ENCODE assay signal across 18 mouse cellular contexts in the genomic region with DNA sequence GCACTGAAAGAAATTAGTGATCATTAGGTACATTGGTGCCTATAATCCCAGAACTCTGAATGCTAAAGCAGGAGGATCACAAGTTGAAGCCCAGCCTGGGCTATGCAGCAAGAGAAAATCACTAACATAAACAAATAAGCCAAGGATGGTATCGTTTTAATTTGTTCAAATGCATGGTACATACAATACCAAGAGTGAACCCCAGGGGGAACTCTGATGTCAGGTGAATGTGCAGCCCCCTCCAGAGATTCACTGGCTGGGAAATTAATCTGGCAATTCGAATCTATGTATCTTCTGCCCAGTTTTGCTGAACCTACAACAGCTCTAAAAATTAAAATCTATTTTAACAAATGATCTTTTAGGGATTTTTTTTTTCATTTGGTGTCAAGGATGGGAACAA. TPM values are rescaled to one million over a fixed set of nuclear protein-coding genes. Genes with fewer than 3 reads are reported as not detected.
DNase-seq lines count a peak whose midpoint lies in the region; ATAC-seq and TF ChIP-seq lines count a peak whose summit lies in the region.
"Had no signal": no experiment of that assay in that cellular context is flagged by ENCODE, and none has a peak within 500 bp of the region (broad histone marks: within the 10 kb centered on the region; RNA-seq: fewer than 3 reads in every experiment).

No protein-coding gene starts in this region.

- 0 out of 2 replicates have a peak, but pooled peaks cover 5% of the 10 kb centered on the region for H3K36me3 ChIP-seq in midbrain, embryonic 14.5 days (ENCODE audit: control insufficient read depth, insufficient read depth, low read length)
- H3K36me3 ChIP-seq in midbrain, embryonic 16.5 days (ENCODE audit: control insufficient read depth, insufficient read depth, low read length), result peaks cover 6% of the 10 kb centered on the region; the same call in 1 of the 2 replicates
- no peaks in the 10 kb centered on the region for H3K36me3 ChIP-seq in stomach, postnatal 0 days (ENCODE audit: control insufficient read depth, insufficient read depth, low read length)
- H3K36me3 ChIP-seq: liver, embryonic 15.5 days; midbrain, embryonic 12.5 days; stomach, embryonic 15.5 days had no signal

- H3K27ac ChIP-seq in gastrocnemius, adult 2 months, result no peak overlapping the region
- no peak overlapping the region for H3K27ac ChIP-seq in midbrain, embryonic 14.5 days (replicated peaks; ENCODE audit: low read depth, low read length)
- no peak overlapping the region for H3K27ac ChIP-seq in midbrain, embryonic 16.5 days (ENCODE audit: low read length)
- no peak overlapping the region for H3K27ac ChIP-seq in stomach, postnatal 0 days (replicated peaks)
- H3K27ac ChIP-seq: heart, embryonic 13.5 days; liver, embryonic 15.5 days; midbrain, embryonic 12.5 days; stomach, embryonic 15.5 days had no signal

- H3K4me3 ChIP-seq in gastrocnemius, adult 2 months, result no peak overlapping the region
- H3K4me3 ChIP-seq in midbrain, embryonic 14.5 days (replicated peaks; ENCODE audit: low read depth, low read length), result no peak overlapping the region
- H3K4me3 ChIP-seq in midbrain, embryonic 16.5 days (ENCODE audit: low read depth, low read length), result no peak overlapping the region
- H3K4me3 ChIP-seq in stomach, postnatal 0 days (ENCODE audit: low read depth, low read length), result no peak overlapping the region
- H3K4me3 ChIP-seq: heart, embryonic 13.5 days; liver, embryonic 15.5 days; midbrain, embryonic 12.5 days; stomach, embryonic 15.5 days had no signal

- no peaks in the 10 kb centered on the region for H3K4me1 ChIP-seq in midbrain, embryonic 14.5 days (ENCODE audit: control insufficient read depth, insufficient read depth, low read length)
- H3K4me1 ChIP-seq in midbrain, embryonic 16.5 days (ENCODE audit: control insufficient read depth, insufficient read depth, low read length), result no peaks in the 10 kb centered on the region
- no peaks in the 10 kb centered on the region for H3K4me1 ChIP-seq in stomach, postnatal 0 days (replicated peaks; ENCODE audit: control insufficient read depth, insufficient read depth)
- H3K4me1 ChIP-seq: heart, embryonic 13.5 days; liver, embryonic 15.5 days; midbrain, embryonic 12.5 days; stomach, embryonic 15.5 days had no signal

- peak; percentile 37 for TF ChIP-seq CTCF in gastrocnemius, adult 2 months (IDR thresholded peaks at IDR 0.05)
- TF ChIP-seq CTCF in brain, embryonic 14.5 days (IDR thresholded peaks at IDR 0.05; ENCODE audit: borderline replicate concordance, extremely low read depth, insufficient read depth, insufficient read length), result peak; percentile 27; the same call in 1 of the 2 replicates
- TF ChIP-seq CTCF in stomach, postnatal 0 days (IDR thresholded peaks at IDR 0.05; ENCODE audit: low read depth), result peak; percentile 51

- H3K9ac ChIP-seq in midbrain, embryonic 14.5 days (replicated peaks; ENCODE audit: low read length), result no peak overlapping the region
- H3K9ac ChIP-seq in midbrain, embryonic 16.5 days (ENCODE audit: low read depth, low read length), result no peak overlapping the region
- H3K9ac ChIP-seq in stomach, postnatal 0 days (ENCODE audit: low read length), result no peak overlapping the region
- H3K9ac ChIP-seq: heart, embryonic 13.5 days; liver, embryonic 15.5 days; midbrain, embryonic 12.5 days; stomach, embryonic 15.5 days had no signal

- intact Hi-C loops in gastrocnemius, adult 2 months (cut with DNase I), result loop anchor here (10.0 kb wide), 1 partner anchor 340 kb away; no protein-coding TSS in a partner anchor

- no peaks in the 10 kb centered on the region for H3K9me3 ChIP-seq in midbrain, embryonic 14.5 days (ENCODE audit: control insufficient read depth, low read length)
- H3K9me3 ChIP-seq in midbrain, embryonic 16.5 days (replicated peaks; ENCODE audit: control insufficient read depth, low read length, poor library complexity, severe bottlenecking), result no peaks in the 10 kb centered on the region
- H3K9me3 ChIP-seq in stomach, postnatal 0 days (ENCODE audit: control insufficient read depth, low read length), result no peaks in the 10 kb centered on the region
- H3K9me3 ChIP-seq: heart, embryonic 13.5 days; liver, embryonic 15.5 days; midbrain, embryonic 12.5 days; stomach, embryonic 15.5 days had no signal

- TF ChIP-seq POLR2A in brain, embryonic 14.5 days (IDR thresholded peaks at IDR 0.05; ENCODE audit: borderline replicate concordance, extremely low read depth, insufficient read depth, insufficient read length, poor library complexity, severe bottlenecking), result no peak

- H3K4me2 ChIP-seq in midbrain, embryonic 14.5 days (ENCODE audit: low read length), result no peak overlapping the region
- no peak overlapping the region for H3K4me2 ChIP-seq in midbrain, embryonic 16.5 days (ENCODE audit: low read length)
- H3K4me2 ChIP-seq in stomach, postnatal 0 days (replicated peaks; ENCODE audit: low read depth), result no peak overlapping the region
- H3K4me2 ChIP-seq: heart, embryonic 13.5 days; liver, embryonic 15.5 days; midbrain, embryonic 12.5 days; stomach, embryonic 15.5 days had no signal

- no peaks in the 10 kb centered on the region for H3K27me3 ChIP-seq in midbrain, embryonic 14.5 days (ENCODE audit: control insufficient read depth, insufficient read depth, low read length)
- no peaks in the 10 kb centered on the region for H3K27me3 ChIP-seq in midbrain, embryonic 16.5 days (ENCODE audit: control insufficient read depth, insufficient read depth, low read depth, low read length)
- no peaks in the 10 kb centered on the region for H3K27me3 ChIP-seq in stomach, postnatal 0 days (ENCODE audit: control insufficient read depth, insufficient read depth, low read length)
- H3K27me3 ChIP-seq: heart, embryonic 13.5 days; liver, embryonic 15.5 days; midbrain, embryonic 12.5 days; stomach, embryonic 15.5 days had no signal

- ATAC-seq in midbrain, embryonic 14.5 days (ENCODE audit: low FRiP score, low TSS enrichment), result no peak
- ATAC-seq in midbrain, embryonic 16.5 days, result no peak
- no peak for ATAC-seq in stomach, postnatal 0 days (ENCODE audit: low FRiP score, low TSS enrichment)
- ATAC-seq: hindbrain, embryonic 16.5 days had no signal

- 55% methylated on average over 2 of the region's 2 CpGs for WGBS in midbrain, embryonic 14.5 days
- WGBS in midbrain, embryonic 16.5 days, result 59% methylated on average over 2 of the region's 2 CpGs
- WGBS in stomach, postnatal 0 days, result 56% methylated on average over 2 of the region's 2 CpGs

- no peak for TF ChIP-seq EP300 in stomach, postnatal 0 days (optimal IDR thresholded peaks at IDR 0.05)

- no peak for DNase-seq in gastrocnemius, adult 2 months
- no peak for DNase-seq in gastrocnemius, postnatal 25 days
- DNase-seq in midbrain, embryonic 14.5 days, result peak; percentile 44
- DNase-seq in brain, embryonic 14.5 days (ENCODE audit: low read depth), result peak; percentile 16
- DNase-seq in stomach, postnatal 0 days (ENCODE audit: low spot score), result no peak
- DNase-seq in kidney, postnatal 10 days, result no peak
- DNase-seq in frontal cortex, postnatal 14 days (ENCODE audit: low spot score in 2 of 2), result no peak
- DNase-seq: adrenal gland, postnatal 36 days; cerebellum, adult 8-10 months; gastrocnemius, postnatal 10 days; kidney, postnatal 4 days; right cerebral cortex, postnatal 25 days had no signal

RNA-seq across cellular contexts. Expression of a gene that starts 12.5 kb away (rescaled TPM):
- total RNA-seq in gastrocnemius, adult 2 months (2021), result under 1 TPM; 0.31 to 0.39 TPM
- under 1 TPM; 0.62 to 0.69 TPM for total RNA-seq in gastrocnemius, postnatal 25 days (2021)
- 14.9 and 15.8 TPM in 2 replicates for polyA plus RNA-seq in midbrain, embryonic 14.5 days (2014; fragmentation: Nextera tagmentation; extraction: Ambion mirVana)
- polyA plus RNA-seq in midbrain, embryonic 16.5 days (2015; fragmentation: Nextera tagmentation; extraction: Ambion mirVana), result 22.7 and 24.0 TPM in 2 replicates
- polyA plus RNA-seq in brain, embryonic 14.5 days (2012; rRNA removed), result 7.7 and 12.0 TPM in 2 replicates
- polyA plus RNA-seq in stomach, postnatal 0 days (2015; fragmentation: Nextera tagmentation; extraction: Ambion mirVana), result 1.6 and 1.8 TPM in 2 replicates

RNA-seq across cellular contexts. Expression of a gene that starts 45.2 kb away (rescaled TPM):
- total RNA-seq in gastrocnemius, adult 2 months (2021), result 10 to 100 TPM; 19.2 to 25.9 TPM
- 10 to 100 TPM; 17.9 to 19.9 TPM for total RNA-seq in gastrocnemius, postnatal 25 days (2021)
- polyA plus RNA-seq in midbrain, embryonic 14.5 days (2014; fragmentation: Nextera tagmentation; extraction: Ambion mirVana), result 19.9 and 23.4 TPM in 2 replicates
- 18.2 and 18.6 TPM in 2 replicates for polyA plus RNA-seq in midbrain, embryonic 16.5 days (2015; fragmentation: Nextera tagmentation; extraction: Ambion mirVana)
- 28.1 TPM in 2 replicates for polyA plus RNA-seq in brain, embryonic 14.5 days (2012; rRNA removed)
- 13.2 and 14.5 TPM in 2 replicates for polyA plus RNA-seq in stomach, postnatal 0 days (2015; fragmentation: Nextera tagmentation; extraction: Ambion mirVana)

Comparison
In these comparisons a context has a peak if more than half of its experiments do, and no peak if none do; other contexts are left out.
1. DNase-seq: peak in midbrain, embryonic 14.5 days (single experiment) and brain, embryonic 14.5 days (single experiment); none in gastrocnemius, adult 2 months (single experiment), gastrocnemius, postnatal 25 days (single experiment), stomach, postnatal 0 days (single experiment), kidney, postnatal 10 days (single experiment) and frontal cortex, postnatal 14 days (0 of 2).
2. Peak in every context shown above with its lines, with median percentiles within 50 percentile points of each other: CTCF ChIP-seq.